Mouse (Mus musculus) forebrain, embryonic 11.5 days (tissue): ENCODE results near the gene Fry. TPM values are rescaled to one million over a fixed set of nuclear protein-coding genes. Genes with fewer than 3 reads are reported as not detected.
A peak's percentile ranks its signal among the peaks of the same experiment; 100 is the strongest.

Experiments used
- ATAC-seq: fragments of 200-750 bp; cut with Nextera tagmentation; replicated peaks from 2 replicates; pipeline ENCODE4 v1.8.0; 2017; ENCODE audit warnings: moderate TSS enrichment; ENCODE audit not compliant: low FRiP score
- DNase-seq: peaks from one replicate; pipeline ENCODE4 v3.0.0-alpha.2; 2017; ENCODE audit warnings: low spot score
- H3K27ac ChIP-seq: fragments of 300-500 bp; sonication (generic); 2 replicates; pipeline ENCODE4 v1.5.1; 2014; ENCODE audit warnings: low read depth, low read length
- H3K27me3 ChIP-seq: fragments of 300-500 bp; sonication (generic); 2 replicates; pipeline ENCODE4 v1.6.1; 2014; ENCODE audit warnings: mild to moderate bottlenecking, low read length, mixed read lengths; ENCODE audit not compliant: control insufficient read depth, insufficient read depth
- H3K36me3 ChIP-seq: fragments of 300-500 bp; sonication (generic); 2 replicates; pipeline ENCODE4 v1.6.1; 2014; ENCODE audit warnings: mild to moderate bottlenecking, low read length, moderate library complexity, mixed read lengths; ENCODE audit not compliant: control insufficient read depth, insufficient read depth
- H3K4me1 ChIP-seq: fragments of 300-500 bp; sonication (generic); replicated peaks from 2 replicates; pipeline ENCODE4 v1.6.1; 2014; ENCODE audit warnings: low read length, mixed read lengths; ENCODE audit not compliant: control insufficient read depth, insufficient read depth
- H3K4me2 ChIP-seq: fragments of 300-500 bp; sonication (generic); 2 replicates; pipeline ENCODE4 v1.6.1; 2014; ENCODE audit warnings: low read depth, mild to moderate bottlenecking, low read length, moderate library complexity, mixed read lengths; ENCODE audit not compliant: severe bottlenecking
- H3K4me3 ChIP-seq: fragments of 300-500 bp; sonication (generic); 2 replicates; pipeline ENCODE4 v1.5.1; 2014; ENCODE audit warnings: low read depth, low read length
- H3K9ac ChIP-seq: fragments of 300-500 bp; sonication (generic); 2 replicates; pipeline ENCODE4 v1.6.1; 2014; ENCODE audit warnings: low read length
- H3K9me3 ChIP-seq: fragments of 300-500 bp; sonication (generic); 2 replicates; pipeline ENCODE4 v1.6.1; 2016; ENCODE audit warnings: low read length, mixed read lengths; ENCODE audit not compliant: control insufficient read depth
- WGBS: fragments of 180-500 bp; shearing (Covaris S2); extraction: QIAGEN DNeasy Blood & Tissue Kit; methylation state at CpG from one replicate; pipeline ENCODE4 v1.1.7; 2014; 5-methylcytosine and 5-hydroxymethylcytosine counted together
- polyA plus RNA-seq: library from polyadenylated mRNA; unstranded; fragments of >200 nt; fragmentation: Nextera tagmentation; extraction: Ambion mirVana; gene quantifications from 2 replicates; pipeline ENCODE4 v1.2.1, GENCODE M21; 2014

Fry gene
- polyA plus RNA-seq, 1 experiment from 2014 or later, result 8.4 TPM

GRCm38 (mm10) chr5:150229776-150230175 lies 111.3 kb downstream of the Fry start:
- Histone ChIP-seq H3K9me3 (no peaks in the 10 kb centered on the region; the same call in 1 of the 2 replicates), H3K4me2 (no peak overlapping the region), H3K27me3 (no peaks in the 10 kb centered on the region), H3K27ac (no peak overlapping the region), H3K9ac (no peak overlapping the region), H3K4me1 (no peaks in the 10 kb centered on the region), H3K36me3 (no peaks in the 10 kb centered on the region), H3K4me3 (no peak overlapping the region)
- WGBS, result 90% methylated on average over 4 of the region's 4 CpGs
- DNase-seq (no peak), ATAC-seq (no peak)

- no peak overlapping the region for H3K4me2 ChIP-seq
- H3K9ac ChIP-seq, result no peak overlapping the region
- H3K9me3 ChIP-seq, result no peaks in the 10 kb centered on the region; the same call in 1 of the 2 replicates
- no peak overlapping the region for H3K27ac ChIP-seq
- peak; percentile 68 for ATAC-seq
- no peaks in the 10 kb centered on the region for H3K4me1 ChIP-seq
- WGBS, result 41% methylated on average over 15 of the region's 21 CpGs
- H3K36me3 ChIP-seq, result no peaks in the 10 kb centered on the region
- H3K27me3 ChIP-seq, result no peaks in the 10 kb centered on the region
- H3K4me3 ChIP-seq, result peak overlapping the region; percentile 9; the same call in 1 of the 2 replicates
- DNase-seq, result peak; percentile 68
Observed at GRCm38 (mm10) chr5:150232159-150233150, 114.0 kb downstream of the Fry start.

GRCm38 (mm10) chr5:150233154-150233886 lies 114.9 kb downstream of the Fry start:
- Histone ChIP-seq H3K4me2 (no peak overlapping the region), H3K36me3 (no peaks in the 10 kb centered on the region), H3K4me3 (no peak overlapping the region), H3K4me1 (no peaks in the 10 kb centered on the region), H3K9me3 (no peaks in the 10 kb centered on the region; the same call in 1 of the 2 replicates), H3K27me3 (no peaks in the 10 kb centered on the region), H3K27ac (no peak overlapping the region), H3K9ac (no peak overlapping the region)
- DNase-seq (peak; percentile 70), ATAC-seq (peak; percentile 67)
- 60% methylated on average over 17 of the region's 17 CpGs for WGBS

GRCm38 (mm10) chr5:150235931-150236330 lies 117.5 kb downstream of the Fry start:
- no peak for ATAC-seq
- Histone ChIP-seq H3K9ac (no peak overlapping the region), H3K9me3 (no peaks in the 10 kb centered on the region), H3K27me3 (no peaks in the 10 kb centered on the region), H3K27ac (no peak overlapping the region), H3K4me3 (no peak overlapping the region), H3K4me2 (no peak overlapping the region), H3K36me3 (no peaks in the 10 kb centered on the region), H3K4me1 (no peaks in the 10 kb centered on the region)
- 94% methylated on average over 5 of the region's 5 CpGs for WGBS
- DNase-seq, result no peak

GRCm38 (mm10) chr5:150236597-150236996 lies 118.2 kb downstream of the Fry start:
- H3K4me1 ChIP-seq, result no peaks in the 10 kb centered on the region
- no peak for DNase-seq
- no peaks in the 10 kb centered on the region for H3K9me3 ChIP-seq
- no peak for ATAC-seq
- H3K36me3 ChIP-seq, result no peaks in the 10 kb centered on the region
- no peak overlapping the region for H3K4me3 ChIP-seq
- H3K27ac ChIP-seq, result no peak overlapping the region
- no peak overlapping the region for H3K9ac ChIP-seq
- H3K4me2 ChIP-seq, result no peak overlapping the region
- no peaks in the 10 kb centered on the region for H3K27me3 ChIP-seq

GRCm38 (mm10) chr5:150241638-150242037 lies 123.2 kb downstream of the Fry start:
- Histone ChIP-seq H3K4me1 (no peaks in the 10 kb centered on the region), H3K27ac (no peak overlapping the region), H3K9me3 (no peaks in the 10 kb centered on the region), H3K36me3 (no peaks in the 10 kb centered on the region), H3K27me3 (no peaks in the 10 kb centered on the region), H3K4me2 (no peak overlapping the region), H3K9ac (no peak overlapping the region), H3K4me3 (no peak overlapping the region)
- 89% methylated on average over 9 of the region's 9 CpGs for WGBS
- ATAC-seq (no peak), DNase-seq (no peak)

GRCm38 (mm10) chr5:150246737-150247136 lies 128.3 kb downstream of the Fry start:
- Histone ChIP-seq H3K36me3 (no peaks in the 10 kb centered on the region), H3K4me3 (no peak overlapping the region), H3K4me1 (no peaks in the 10 kb centered on the region), H3K27ac (no peak overlapping the region), H3K4me2 (no peak overlapping the region), H3K27me3 (no peaks in the 10 kb centered on the region), H3K9ac (no peak overlapping the region), H3K9me3 (no peaks in the 10 kb centered on the region)
- no peak for ATAC-seq
- DNase-seq, result no peak
- 77% methylated on average over 3 of the region's 3 CpGs for WGBS

- H3K4me2 ChIP-seq, result no peak overlapping the region
- H3K9me3 ChIP-seq, result no peaks in the 10 kb centered on the region
- H3K36me3 ChIP-seq, result no peaks in the 10 kb centered on the region
- DNase-seq, result no peak
- no peak for ATAC-seq
- 80% methylated on average over 7 of the region's 7 CpGs for WGBS
- H3K27ac ChIP-seq, result no peak overlapping the region
- no peaks in the 10 kb centered on the region for H3K27me3 ChIP-seq
- H3K4me1 ChIP-seq, result peaks cover 12% of the 10 kb centered on the region; the same call in 1 of the 2 replicates
- no peak overlapping the region for H3K9ac ChIP-seq
- H3K4me3 ChIP-seq, result no peak overlapping the region
Observed at GRCm38 (mm10) chr5:150257764-150258163, 139.3 kb downstream of the Fry start.
